Mouse (Mus musculus) retina, postnatal 1 day (tissue): ENCODE measurements around the gene Grin2b.
"Not testable (repeated sequence)": the region's sequence is repeated elsewhere in the genome, so short reads cannot be mapped to it uniquely, and the experiment has no call there.

Experiments
- DNase-seq: peaks from one replicate; pipeline ENCODE4 v3.0.0-alpha.2; 2012

Gene Grin2b

DNA sequence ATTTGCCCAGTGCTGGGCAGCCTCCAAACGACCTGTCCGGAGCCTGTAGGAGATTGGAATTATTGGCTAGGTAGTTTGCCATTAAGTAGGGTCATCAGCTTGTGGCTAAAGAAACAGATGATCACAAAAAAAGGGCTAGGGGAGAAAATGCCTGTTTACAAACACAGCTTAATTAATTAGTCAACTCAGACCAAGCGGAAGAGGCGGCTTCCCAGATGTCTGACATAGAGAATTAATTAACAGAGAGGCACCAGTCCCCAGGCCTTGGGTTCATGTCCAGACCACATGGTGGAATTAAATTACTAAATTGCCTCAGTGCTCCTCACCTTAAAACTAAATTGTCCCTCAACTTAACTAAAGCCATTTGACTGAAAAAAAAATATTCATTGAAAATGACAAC lies 376.4 kb downstream of the Grin2b start:
- DNase-seq, result peak; percentile 80

GRCm38 (mm10) chr6:135791412-135791811 lies 381.9 kb downstream of the Grin2b start:
- no peak for DNase-seq

GRCm38 (mm10) chr6:135789603-135790170 lies 383.6 kb downstream of the Grin2b start:
- peak; percentile 61 for DNase-seq

- DNase-seq, result no peak
Observed at GRCm38 (mm10) chr6:135774670-135775069, 398.6 kb downstream of the Grin2b start.

DNA sequence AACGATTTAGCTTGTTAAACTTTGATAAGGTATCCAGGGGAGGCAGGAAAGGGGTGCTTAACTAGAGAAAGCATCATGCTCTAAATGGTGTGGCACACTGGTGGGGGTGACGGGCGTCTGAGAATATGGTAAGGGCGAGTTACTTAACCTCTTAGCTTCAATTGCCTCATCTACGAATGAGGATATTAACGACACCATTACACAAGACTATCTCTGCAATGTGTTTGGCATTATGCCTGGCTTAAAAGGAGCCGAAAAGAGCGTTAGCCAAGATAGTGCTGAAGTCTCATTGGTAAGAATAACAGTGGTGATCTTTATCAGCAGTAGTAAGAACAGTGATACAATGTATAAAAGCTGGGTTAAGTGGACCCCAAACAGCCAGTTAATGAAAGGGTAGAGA lies 405.7 kb downstream of the Grin2b start:
- DNase-seq, result no peak

GRCm38 (mm10) chr6:135758735-135759134 lies 414.6 kb downstream of the Grin2b start:
- no peak for DNase-seq

DNA sequence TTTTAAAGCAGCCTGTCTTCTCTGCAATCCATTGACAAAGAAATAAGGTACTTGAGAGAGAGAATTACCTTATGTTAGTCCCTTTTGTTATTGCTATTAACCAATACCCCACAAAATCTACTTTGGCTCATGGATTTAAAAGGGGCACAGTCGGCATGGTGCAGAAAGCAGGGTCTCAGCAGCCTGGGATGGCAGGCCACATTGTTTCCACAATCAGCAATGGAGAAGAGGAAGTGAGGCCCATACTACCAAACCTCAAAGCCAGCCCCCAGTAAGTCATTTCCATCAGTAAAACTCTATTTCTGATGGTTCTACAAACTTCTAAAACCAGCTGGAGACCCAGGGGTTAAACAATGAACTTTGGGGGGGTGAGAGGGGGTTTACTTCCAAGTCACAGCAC lies 417.2 kb downstream of the Grin2b start:
- no peak for DNase-seq

DNA sequence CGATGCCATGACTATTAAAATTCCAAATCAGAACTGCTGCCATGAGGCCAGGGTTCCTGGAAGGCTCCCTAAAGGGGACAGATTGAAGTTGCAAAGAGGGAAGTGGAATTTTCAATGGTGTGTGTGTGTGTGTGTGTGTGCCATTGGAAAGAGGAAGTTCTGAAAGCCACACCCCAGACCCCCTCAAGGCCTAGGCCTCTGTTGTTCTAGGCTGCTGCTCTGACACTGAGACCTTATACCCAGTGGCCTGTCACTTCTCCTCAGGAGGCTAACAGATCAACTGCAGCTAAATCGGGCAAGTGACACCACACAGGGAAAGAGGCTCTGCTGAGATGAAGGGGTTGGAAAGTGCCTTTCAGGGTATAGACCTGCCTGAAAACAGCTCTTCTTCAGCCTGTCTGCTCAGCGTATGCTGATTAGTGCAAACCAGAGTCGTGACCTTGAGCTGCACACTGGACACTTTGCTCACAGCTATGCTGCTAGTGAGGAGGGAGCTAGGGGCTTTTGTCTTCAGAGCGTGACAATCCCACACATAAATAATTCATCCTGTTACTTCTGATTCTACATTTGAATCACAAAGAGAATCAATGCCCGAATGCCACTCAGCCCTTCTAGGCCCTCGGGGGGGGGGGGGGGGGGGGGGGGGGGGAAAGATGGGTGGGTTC lies 424.8 kb downstream of the Grin2b start:
- DNase-seq, result peak; percentile 20

DNA sequence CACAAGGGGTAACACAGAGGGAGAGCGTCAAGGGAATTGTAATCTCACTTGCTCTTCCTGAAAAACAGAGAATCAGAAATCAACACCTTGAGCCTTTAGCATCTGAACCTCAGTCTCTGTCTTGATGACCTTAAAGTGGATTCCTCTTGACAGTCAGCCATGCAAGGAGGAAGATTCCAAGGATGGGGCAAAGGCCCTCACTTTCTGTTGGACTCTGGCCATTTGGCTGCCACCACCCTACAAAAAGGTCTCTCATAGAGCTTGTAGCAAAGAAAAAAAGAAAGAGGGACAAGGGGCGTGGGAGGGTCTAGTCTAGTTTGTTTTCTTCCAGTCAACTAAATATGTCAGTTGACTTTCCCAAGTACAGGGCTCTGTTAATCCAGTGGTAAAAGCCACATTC lies 427.7 kb downstream of the Grin2b start:
- DNase-seq, result no peak

DNA sequence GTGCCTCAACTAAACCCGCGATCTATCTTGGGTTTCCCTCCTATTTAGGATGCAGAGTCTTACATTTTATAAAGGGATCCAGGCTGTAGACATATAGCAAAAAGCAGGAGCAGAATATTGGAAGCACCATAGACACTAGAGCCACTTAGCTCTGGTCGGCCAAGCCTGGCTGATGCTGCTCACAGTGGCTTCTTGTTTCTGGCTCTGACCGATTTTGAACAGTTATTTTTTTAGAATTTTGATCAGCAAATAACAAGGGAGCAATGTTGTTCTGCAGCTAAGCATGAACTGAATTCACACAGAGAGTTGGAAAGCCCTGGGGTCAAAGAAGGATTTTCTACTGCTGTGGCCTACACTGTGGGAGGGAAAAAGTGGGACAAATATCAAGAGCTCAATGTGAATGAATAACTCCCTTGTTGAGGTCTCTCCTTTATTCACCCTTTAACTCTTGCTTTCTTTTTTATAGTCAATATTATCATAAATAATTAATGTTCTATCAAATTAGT lies 439.0 kb downstream of the Grin2b start:
- DNase-seq, result peak; percentile 53

DNA sequence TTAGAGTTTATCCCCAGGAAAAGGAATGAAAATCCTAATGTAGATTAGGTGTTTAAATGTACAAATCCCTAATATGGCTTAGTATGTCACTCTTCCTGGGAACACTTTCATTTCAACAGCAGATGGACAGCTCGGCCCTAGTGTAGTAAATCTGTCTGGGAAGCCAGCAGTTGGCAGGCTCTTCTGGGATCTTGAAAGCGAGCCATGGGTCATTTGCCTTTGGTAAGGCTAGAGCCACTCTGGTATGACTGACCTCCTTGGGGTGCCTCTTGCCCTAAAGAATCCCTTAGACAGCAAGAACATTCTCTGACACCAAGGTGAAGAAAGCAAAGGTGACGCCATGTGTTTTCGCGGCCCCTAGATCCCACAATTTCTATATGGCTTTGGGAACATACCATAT lies 446.2 kb downstream of the Grin2b start:
- DNase-seq, result no peak

DNA sequence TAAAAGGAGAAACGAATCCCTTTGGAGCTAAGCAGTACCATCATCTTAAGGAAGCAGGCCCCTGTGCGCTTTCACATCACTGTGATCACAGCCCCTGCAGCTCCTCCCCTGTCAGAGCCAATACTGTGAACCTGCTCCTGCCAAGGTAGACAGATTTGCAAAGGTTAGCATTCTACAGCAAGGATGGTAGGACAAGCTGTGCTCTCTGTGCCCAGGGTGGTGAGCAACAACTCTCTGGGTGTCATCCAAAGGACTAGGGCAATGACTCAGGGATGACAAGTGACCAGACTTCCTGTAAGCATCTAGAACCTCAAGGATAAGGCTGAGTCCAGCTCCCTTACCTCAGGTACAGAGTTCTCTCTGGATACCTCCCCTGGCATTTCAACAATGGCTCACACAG lies 451.6 kb downstream of the Grin2b start:
- no peak for DNase-seq

DNA sequence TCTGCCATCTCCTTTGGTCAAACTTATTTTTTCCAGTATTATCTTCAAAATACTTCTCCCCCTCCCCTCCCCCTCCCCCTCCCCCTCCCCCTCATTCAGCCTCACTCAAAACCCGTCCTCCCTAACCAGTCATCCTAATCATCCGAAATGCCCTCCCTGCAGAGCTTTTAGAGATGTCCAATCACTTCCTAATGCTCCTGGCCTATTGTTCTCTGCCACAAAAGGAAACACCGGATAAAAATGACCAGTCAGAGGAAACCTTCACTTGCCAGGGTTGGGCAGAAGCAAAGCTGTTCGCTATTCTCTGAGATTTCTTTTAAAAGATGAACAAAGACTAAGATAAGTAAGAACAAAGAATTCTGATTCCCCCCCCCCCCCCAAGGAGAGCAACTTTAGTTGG lies 458.4 kb downstream of the Grin2b start:
- no peak for DNase-seq

GRCm38 (mm10) chr6:135714236-135714635 lies 459.1 kb downstream of the Grin2b start:
- DNase-seq, result no peak

DNA sequence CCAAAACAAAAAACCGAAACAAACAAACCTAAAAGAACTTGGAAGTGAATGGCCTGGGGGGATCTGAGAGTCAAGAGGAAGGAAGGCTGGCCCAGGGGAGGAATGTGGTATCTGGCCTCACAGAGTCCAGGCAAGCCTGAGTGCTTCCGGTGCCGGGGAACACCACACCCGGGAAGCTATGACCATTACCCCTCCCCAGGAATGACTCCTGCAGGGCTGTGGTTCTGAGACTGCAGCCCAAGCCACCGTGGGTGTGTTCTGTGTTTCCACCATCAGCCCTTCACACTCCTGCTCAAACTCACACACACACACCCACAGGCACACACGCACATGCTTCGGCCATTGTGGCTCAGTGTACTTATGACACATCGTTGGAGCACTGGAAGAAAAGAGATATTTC lies 459.6 kb downstream of the Grin2b start:
- no peak for DNase-seq

DNA sequence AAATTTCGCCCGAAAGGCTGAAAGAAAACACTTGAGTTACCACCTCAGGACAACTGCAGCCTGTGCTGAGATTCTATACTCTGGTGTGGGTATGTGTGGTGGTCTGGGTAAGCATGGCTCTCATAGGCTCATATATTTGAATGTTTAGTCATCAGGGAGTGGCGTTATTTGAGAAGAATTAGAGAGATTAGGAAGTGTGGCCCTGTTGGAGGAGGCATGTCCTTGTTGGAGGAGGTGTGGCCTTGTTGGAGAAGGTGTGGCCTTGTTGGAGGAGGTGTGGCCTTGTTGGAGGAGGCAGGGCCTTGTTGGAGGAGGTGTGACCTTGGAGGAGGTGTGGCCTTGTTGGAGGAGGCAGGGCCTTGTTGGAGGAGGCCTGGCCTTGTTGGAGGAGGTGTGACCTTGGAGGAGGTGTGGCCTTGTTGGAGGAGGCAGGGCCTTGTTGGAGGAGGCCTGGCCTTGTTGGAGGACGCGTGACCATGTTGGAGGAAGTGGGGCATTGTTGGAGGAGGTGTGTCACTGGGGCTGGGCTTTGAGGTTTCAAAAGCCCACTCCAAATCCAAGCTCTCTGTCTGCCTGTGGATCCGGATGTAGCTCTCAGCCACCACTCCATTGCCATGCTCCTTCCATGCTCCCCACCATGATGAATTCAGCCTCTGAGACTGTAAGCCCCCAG lies 466.3 kb downstream of the Grin2b start:
- DNase-seq, result not testable (repeated sequence)

DNA sequence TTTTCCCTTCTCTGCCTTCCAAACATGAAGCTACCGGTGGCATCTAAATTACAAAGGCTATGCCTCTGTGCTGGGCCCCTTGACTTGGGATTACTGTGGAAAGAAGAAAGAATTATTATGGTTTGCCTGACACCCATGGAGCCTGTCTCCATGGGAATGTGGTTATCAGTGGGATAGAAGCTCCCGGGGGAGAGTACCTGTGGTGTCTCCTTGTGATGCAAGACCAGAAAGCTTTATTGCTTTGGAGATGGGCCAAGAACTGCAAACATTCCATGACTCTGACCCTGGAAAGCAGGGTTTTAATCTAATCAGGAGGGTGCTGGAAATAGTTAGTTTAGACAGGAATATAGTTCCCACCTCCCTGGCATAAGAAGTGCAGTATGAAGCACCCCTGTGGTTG lies 469.7 kb downstream of the Grin2b start:
- no peak for DNase-seq

DNA sequence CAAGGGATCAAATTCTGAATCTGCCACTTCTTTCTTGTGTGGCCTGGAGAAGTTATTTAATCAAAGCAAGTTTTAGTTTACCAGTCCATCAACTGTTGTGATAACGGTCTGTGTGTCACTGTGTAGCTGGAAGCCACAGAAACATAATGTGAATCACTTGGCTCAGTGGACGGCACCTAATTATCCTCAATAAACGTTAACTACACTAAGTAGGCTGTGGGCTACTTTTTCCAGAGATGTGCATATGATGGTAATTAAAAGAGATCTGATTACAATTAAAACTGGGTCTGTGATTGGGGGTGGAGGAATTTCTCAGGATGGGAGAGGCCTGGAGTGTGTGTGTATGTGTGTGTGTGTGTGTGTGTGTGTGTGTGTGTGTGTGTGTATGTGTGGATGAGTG lies 471.9 kb downstream of the Grin2b start:
- peak; percentile 86 for DNase-seq

DNA sequence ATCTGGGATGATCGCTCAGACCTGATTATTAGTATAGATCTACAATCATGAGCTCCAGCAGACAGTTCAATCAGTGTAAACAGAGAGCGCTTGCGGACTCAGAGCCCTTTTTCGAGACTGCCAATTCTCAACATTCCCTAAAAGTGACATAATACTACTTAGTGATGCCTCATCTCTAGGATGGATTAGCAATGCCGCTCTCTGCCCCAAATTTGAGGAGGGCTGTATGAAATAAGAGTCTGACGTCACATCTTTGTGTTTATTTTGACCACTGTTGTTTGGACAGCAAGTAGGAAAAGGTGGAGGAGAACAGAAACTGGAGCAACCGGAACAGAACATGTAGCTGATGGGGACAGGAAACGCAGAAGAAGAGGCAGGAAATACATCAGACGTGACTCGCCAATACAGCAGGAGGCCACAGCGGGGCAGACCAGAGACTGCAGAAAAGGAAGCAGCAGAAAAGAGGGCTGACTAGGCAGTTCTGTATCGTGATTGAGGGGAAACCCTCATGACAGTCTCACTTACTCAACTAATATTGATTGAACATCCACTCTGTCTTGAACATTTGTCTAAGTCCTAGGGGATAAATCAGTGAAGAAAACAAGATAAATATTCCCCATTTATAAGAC lies 472.5 kb downstream of the Grin2b start:
- DNase-seq, result no peak

DNA sequence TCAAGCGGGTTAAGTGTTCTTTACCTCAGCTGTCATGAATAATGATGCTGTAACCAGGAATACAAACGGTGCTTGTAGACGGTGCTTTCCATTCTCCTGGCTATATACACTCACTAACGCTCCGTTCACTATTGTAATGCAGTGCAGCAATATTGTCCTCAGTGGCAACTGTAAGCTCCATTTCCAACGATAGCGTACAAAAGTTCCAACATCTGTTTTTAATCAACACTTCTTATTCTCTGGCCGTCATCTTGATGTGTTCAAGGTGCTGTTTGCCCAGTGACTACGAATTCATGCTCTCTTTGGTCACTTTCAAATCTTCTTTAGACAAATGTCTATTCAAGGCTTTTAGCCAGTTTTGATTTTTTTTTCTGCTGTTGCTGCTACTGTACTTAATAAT lies 480.8 kb downstream of the Grin2b start:
- no peak for DNase-seq

GRCm38 (mm10) chr6:135691561-135691960 lies 481.8 kb downstream of the Grin2b start:
- DNase-seq, result no peak

DNA sequence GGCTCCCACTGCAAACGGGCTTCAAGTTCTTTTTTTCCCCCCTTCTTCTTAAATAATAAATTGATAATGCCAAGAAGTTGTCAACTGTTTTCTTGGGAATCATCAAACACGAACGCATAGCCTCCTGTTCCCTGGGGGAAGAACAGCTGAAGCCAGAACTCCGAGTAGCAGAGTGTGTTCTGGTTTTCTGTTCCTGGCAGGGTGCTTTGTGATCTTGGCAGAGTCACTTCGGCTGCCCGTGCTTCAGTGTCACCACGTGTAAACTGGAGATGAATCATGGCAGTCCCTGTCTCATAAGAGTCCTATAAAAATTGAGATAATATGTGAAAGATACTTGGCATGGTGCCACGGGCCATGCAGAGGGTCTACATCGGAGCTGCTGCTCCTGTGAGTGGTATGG lies 485.4 kb downstream of the Grin2b start:
- no peak for DNase-seq

GRCm38 (mm10) chr6:135684206-135684605 lies 489.1 kb downstream of the Grin2b start:
- no peak for DNase-seq

DNA sequence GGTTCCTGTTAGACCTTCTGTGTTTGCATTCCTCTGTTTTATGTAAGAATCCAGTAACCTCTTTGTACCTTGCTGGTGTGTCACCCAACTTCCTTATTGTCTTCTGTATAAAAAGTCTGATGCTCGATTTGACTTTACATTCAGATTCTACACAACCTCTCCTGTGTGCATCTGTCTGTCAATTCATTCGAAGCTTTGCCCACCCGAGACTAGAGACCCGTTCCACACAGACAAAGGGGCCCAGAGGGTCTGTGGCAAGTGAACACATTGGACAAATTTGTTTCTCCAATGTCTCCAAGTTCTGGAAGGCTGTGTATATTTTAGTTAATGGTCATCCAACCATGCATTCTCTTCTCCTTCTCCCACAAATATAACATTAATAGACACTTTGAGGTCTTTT lies 491.9 kb downstream of the Grin2b start:
- not testable (repeated sequence) for DNase-seq
